Mouse (Mus musculus) brain, embryonic 14.5 days (tissue): ENCODE data around the gene Ppp2r5d. TPM values are rescaled to one million over a fixed set of nuclear protein-coding genes. Genes with fewer than 3 reads are reported as not detected.
A peak's percentile ranks its signal among the peaks of the same experiment; 100 is the strongest.

ENCODE experiments used
- DNase-seq: peaks from one replicate; pipeline ENCODE4 v3.0.0-alpha.2; 2011; ENCODE audit warnings: low read depth
- CTCF ChIP-seq: fragments of 200-500 bp; IDR thresholded peaks from 2 replicates; pipeline ENCODE4 v1.5.1; 2012; ENCODE audit warnings: inconsistent platforms, mild to moderate bottlenecking, moderate library complexity, borderline replicate concordance; ENCODE audit not compliant: insufficient read depth, insufficient read length; ENCODE audit errors: extremely low read depth
- POLR2A ChIP-seq: fragments of 200-500 bp; IDR thresholded peaks from 2 replicates; pipeline ENCODE4 v1.6.1; 2012; ENCODE audit warnings: mild to moderate bottlenecking, inconsistent platforms, borderline replicate concordance; ENCODE audit not compliant: poor library complexity, insufficient read depth, insufficient read length, severe bottlenecking; ENCODE audit errors: extremely low read depth
- polyA plus RNA-seq: library from polyadenylated mRNA; depleted of rRNA; stranded (reverse); fragments of >200 nt; gene quantifications from 2 replicates; pipeline ENCODE4 v1.2.3, GENCODE M21; 2012

Ppp2r5d gene
- polyA plus RNA-seq, 1 experiment: 112 TPM

- TF ChIP-seq CTCF (no peak), POLR2A (peak; percentile 75; the same call in 1 of the 2 replicates)
- peak; percentile 98 for DNase-seq
These were observed 6.2 kb upstream of the Ppp2r5d start, which contains the start of gene Pex6 for GRCm38 (mm10) chr17:46710959-46711597. Pex6 (plus strand) TSS chr17:46711463.

- TF ChIP-seq CTCF (no peak), POLR2A (no peak)
- no peak for DNase-seq
These were observed 1.6 kb upstream of the Ppp2r5d start for GRCm38 (mm10) chr17:46706375-46707089.

- no peak for TF ChIP-seq POLR2A
- TF ChIP-seq CTCF: no peak
- DNase-seq: peak; percentile 18
These were observed 682 bp downstream of the Ppp2r5d start for GRCm38 (mm10) chr17:46703971-46704886.

GRCm38 (mm10) chr17:46702506-46702905 is 2.4 kb downstream of the Ppp2r5d start:
- TF ChIP-seq POLR2A (no peak), CTCF (no peak)
- no peak for DNase-seq

GRCm38 (mm10) chr17:46702100-46702499 is 2.8 kb downstream of the Ppp2r5d start:
- DNase-seq: no peak
- no peak for TF ChIP-seq CTCF
- no peak for TF ChIP-seq POLR2A

GRCm38 (mm10) chr17:46701489-46701888 is 3.4 kb downstream of the Ppp2r5d start:
- TF ChIP-seq CTCF: no peak
- no peak for TF ChIP-seq POLR2A

GRCm38 (mm10) chr17:46699912-46700311 is 5.0 kb downstream of the Ppp2r5d start:
- TF ChIP-seq POLR2A: no peak
- no peak for TF ChIP-seq CTCF
- no peak for DNase-seq

More at GRCm38 (mm10) chr17:46701489-46701888, 3.4 kb downstream of the Ppp2r5d start:
- no peak for DNase-seq

GRCm38 (mm10) chr17:46699245-46699644 is 5.7 kb downstream of the Ppp2r5d start:
- DNase-seq: no peak

GRCm38 (mm10) chr17:46698515-46698914 is 6.4 kb downstream of the Ppp2r5d start:
- DNase-seq: no peak
- TF ChIP-seq CTCF: no peak

More at GRCm38 (mm10) chr17:46699245-46699644, 5.7 kb downstream of the Ppp2r5d start:
- TF ChIP-seq POLR2A: no peak
- no peak for TF ChIP-seq CTCF

- peak; percentile 31 for DNase-seq
- TF ChIP-seq POLR2A (no peak), CTCF (no peak)
These were observed 10.3 kb downstream of the Ppp2r5d start for GRCm38 (mm10) chr17:46694517-46695063.

- DNase-seq: no peak
- TF ChIP-seq CTCF (no peak), POLR2A (no peak)
These were observed 13.5 kb downstream of the Ppp2r5d start for GRCm38 (mm10) chr17:46691390-46691789.
